Mouse (Mus musculus) thymus, postnatal 10 days (tissue): ENCODE results near the gene D930048N14Rik.
A peak's percentile ranks its signal among the peaks of the same experiment; 100 is the strongest.
"Not testable (repeated sequence)": the region's sequence is repeated elsewhere in the genome, so short reads cannot be mapped to it uniquely, and the experiment has no call there.

Experiments
- DNase-seq, 2 experiments: peaks; one replicate each; pipeline ENCODE4 v3.0.0; 2021; ENCODE audit warnings: low spot score in 2 of 2

Gene D930048N14Rik

DNA sequence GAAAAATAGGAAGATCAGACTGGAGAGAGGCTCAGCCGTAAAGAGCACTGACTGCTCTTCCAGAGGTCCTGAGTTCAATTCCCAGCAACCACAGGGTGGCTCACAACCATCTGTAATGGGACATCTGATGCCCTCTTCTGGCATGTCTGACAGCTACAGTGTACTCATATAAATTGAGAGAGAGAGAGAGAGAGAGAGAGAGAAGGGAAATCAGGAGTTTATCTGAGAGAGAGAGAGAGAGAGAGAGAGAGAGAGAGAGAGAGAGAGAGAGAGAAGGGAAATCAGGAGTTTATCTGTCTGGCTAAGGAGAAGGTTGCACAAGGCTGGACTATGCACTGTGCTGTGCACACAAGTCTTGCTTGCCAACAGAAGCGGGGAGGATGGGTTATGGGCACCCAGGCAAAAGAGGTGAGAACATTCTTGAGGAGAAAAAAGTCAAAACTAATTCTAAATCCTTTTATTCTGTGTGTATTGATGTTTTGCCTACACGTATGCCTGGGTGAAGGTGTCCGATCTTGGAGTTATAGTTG is 2.2 kb downstream of the D930048N14Rik start:
- DNase-seq: no peak

DNA sequence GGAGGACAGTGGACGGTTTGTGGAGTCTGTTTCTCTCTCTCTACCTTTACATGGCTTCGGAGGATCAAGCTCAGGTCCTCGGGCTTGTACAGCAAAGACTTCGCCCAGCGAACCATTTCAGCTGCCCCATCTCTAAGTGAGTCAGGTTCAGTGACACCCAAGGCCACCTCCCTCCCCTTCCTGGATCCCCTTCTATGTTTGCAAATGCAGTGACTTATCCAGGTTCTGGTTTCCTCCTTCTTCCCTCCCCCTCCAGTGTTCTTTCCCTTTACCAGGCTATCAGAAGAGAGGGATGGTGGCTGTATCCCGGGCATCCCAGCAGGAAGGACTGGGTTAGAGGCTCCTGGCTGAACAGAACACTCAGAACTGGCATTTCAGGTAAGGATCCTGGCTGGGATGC is 3.0 kb downstream of the D930048N14Rik start:
- DNase-seq: no peak

DNA sequence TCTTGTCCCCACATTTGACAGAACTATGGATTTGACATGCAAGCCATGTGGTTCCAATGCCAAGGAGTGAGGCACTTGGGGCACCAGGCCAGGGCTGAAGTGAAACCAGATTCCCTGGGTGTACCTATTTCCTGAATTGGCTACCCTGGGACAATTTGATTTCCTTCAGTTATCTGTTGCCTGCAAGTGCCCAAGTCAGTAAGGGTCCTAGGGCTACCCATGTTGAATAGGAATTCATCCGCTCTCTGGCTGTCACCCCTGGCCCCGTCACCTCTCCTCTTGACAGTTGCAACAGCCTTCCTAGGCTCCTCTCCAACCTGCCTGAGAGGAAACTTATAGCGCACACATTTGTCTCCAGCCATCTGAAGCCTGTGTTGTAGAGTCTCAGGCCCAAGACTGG is 4.1 kb downstream of the D930048N14Rik start:
- DNase-seq: no peak

DNA sequence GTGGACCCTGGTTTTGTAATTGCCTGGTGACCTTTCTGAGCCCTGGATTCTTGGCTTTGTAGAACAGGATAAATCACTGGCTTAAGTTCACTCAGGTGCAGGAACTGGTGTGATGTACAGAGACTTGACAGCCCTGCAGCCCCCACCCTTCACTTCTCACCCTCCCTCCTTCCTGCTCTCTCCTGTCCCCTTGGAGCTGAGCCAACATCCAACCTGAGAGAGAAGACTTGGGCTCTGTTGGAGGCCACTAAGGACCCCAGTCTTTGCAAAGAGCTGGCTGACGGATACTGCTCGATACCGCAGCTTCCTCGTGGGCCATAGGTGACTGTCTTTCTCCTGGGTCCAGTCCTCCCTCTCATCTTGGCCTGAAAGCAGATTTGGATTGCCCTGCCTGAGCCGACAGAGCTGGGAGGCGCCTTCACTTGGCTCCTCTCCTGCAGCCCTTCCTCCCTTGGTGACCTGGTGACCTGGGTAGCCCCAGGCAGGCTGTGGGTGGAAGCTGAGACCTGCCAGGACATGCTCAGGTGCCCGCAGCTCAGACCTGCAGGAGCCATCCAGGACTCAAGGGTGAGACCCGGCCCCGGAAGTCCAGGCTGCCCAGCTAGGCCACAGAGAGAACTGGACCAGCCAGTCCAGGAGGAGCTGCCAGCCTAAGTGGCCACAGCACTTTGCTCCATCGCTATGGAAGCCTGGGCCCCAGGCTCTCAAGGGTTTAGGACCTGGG is 6.2 kb downstream of the D930048N14Rik start:
- DNase-seq: no peak

DNA sequence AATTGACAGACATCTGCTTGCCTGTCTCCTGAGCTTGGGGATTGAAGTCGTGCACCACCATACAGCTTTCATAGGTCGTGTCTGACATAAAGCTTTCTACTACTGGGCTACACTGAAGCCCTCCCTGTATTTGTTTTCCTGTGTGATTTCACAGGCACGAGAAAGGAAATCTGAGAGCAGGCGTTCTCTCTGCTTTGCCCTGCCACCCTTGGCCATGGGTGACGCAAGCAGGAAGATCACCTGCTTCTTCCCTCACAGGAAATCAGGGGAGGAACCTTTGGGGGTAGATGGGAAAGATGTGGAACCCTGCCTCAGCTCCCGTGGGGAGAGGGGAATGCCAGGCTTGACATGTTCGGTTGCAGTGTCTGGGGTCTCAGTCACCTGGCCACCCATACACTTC is 7.5 kb downstream of the D930048N14Rik start:
- DNase-seq: no peak

DNA sequence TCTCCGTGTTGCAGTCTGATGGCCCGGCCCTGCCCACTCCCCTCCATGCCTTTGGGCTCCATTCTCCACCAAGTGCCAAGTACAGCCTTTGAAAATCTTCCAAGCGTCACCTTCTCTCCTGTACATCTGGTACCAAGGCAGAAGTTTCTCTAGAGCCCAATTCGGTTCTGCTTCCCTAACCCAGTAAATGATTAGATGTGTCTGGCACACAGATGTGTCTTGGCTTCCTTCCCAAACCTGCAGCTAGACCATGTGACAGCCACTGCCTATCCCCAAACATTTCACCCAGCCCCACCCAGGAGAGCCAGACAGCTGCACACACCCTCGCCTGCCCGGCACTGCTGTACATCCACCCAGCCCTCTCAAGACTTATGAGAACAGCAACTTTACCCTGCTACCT is 8.0 kb downstream of the D930048N14Rik start:
- no peak for DNase-seq

DNA sequence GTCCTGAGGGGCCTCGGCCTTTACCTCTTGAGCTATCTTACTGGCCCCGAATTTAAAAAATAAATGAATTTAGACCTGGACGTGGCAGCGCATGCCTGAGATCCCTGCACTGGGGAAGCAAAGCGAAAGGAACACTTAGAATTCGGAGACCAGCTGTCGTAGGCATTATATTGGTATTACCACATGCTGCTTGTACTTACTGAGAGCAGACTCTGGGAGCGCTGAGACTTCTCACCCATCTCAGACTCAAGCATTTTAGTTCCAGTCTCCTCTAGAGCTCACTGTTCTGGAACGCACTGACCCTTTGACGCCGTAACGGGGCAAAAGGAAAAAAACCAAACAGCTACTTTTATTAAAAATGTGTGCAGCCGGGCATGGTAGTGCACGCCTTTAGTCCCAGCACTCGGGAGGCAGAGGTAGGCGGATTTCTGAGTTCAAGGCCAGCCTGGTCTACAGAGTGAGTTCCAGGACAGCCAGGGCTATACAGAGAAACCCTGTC is 11.2 kb downstream of the D930048N14Rik start:
- DNase-seq: no peak

DNA sequence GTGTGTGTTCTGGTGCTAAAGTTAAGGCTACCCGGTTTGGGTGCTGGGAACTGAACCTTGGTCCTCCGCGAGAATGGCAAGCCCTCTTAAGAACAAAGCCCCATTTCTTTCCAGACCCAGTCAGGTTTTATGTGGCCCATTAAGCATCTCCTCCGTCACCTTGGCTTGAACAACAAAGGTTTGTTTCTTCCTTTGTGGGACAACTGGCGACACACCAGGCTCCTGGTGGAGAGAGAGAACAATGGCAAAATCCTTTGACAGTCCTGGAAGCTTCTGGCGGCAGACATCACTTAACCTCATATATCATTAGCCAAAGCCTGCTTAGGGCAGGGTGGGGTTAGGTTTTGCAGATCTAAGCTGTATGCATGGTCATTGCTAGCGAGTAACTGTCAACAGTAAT is 11.9 kb downstream of the D930048N14Rik start:
- DNase-seq: no peak

DNA sequence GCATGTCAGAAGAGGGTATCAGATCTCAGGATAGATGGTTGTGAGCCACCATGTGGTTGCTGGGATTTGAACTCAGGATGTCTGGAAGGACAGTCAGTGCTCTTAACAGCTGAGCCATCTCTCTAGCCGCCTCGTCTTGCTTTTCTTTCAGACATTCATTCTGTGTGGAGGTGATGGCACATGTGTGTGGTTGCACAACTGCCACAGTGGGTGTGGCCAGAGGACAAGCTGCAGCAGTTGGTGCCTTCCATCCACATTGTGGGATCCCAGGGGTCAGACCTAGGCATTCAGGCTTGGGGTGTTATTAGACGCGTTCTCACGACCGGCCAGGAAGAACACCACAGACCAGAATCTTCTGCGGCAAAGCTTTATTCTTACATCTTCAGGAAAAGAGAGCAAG is 14.0 kb downstream of the D930048N14Rik start:
- not testable (repeated sequence) for DNase-seq

DNA sequence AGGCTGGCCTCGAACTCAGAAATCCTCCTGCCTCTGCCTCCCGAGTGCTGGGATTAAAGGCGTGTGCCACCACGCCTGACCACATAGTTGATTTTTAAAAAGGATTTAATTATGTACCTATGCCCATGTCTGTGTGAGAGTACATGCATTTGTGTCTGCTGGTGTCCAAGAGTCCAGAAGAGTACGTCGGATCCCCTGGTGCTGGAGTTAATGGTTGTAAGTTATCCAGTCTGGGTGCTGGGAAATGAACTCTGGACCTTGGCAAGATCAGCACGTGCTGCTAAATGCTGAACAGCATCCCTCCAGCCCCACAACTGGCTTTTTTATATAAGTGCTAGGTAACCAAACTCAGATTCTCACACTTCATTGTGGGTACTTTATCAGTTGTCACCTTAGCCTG is 20.1 kb downstream of the D930048N14Rik start:
- no peak for DNase-seq

DNA sequence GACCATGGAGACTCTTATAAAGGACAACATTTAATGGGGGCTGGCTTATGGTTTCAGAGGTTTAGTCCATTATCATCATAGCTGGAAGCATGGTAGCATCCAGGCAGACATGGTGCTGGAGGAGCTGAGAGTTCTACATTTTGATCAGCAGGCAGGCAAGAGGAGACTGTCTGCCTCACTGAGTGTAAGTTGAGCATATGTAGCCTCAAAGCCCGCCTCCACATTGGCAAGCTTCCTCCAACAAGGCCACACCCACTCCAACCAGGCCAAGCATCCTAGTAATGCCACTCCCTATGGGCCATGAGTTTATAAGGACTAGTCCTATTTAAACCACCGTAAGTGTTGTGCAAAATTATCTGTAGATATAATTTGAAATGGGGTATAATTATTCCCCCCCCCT is 20.6 kb downstream of the D930048N14Rik start:
- DNase-seq: no peak

DNA sequence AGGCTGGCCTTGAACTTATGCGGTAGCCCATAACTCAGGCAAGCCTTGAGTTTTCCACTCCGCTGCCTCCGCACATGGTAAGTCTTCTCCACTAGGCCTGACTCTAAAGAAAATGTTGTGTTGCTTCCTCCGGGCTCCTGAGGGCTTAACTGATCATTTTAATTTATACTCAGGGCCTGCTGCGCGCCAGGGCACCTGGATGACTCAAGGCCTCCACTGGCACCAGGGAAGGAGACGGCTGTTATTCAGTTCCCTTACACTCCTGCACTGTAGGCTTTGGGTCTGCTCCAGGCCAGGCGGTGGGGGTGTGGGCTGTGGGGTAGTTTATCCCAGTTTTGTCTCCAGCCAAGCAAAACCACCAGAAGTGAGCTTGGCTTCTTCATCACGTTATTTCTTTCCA is 22.5 kb downstream of the D930048N14Rik start:
- DNase-seq: no peak

DNA sequence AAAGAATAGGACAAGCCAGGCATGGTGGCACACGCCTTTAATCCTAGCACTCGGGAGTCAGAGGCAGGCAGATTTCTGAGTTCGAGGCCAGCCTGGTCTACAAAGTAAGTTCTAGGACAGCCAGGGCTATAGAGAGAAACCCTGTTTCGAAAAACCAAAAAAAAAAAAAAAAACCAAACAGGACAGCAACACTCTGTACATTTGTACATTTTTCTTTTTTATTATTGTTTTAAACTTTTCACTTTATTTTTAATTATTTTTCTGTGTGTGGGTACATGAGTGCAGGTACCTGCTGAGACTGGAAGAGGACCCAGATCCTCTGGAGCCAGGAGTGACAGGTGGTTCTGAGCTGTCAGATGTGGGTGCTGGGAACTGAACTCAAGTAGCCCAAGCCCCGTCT is 24.6 kb downstream of the D930048N14Rik start:
- no peak for DNase-seq

DNA sequence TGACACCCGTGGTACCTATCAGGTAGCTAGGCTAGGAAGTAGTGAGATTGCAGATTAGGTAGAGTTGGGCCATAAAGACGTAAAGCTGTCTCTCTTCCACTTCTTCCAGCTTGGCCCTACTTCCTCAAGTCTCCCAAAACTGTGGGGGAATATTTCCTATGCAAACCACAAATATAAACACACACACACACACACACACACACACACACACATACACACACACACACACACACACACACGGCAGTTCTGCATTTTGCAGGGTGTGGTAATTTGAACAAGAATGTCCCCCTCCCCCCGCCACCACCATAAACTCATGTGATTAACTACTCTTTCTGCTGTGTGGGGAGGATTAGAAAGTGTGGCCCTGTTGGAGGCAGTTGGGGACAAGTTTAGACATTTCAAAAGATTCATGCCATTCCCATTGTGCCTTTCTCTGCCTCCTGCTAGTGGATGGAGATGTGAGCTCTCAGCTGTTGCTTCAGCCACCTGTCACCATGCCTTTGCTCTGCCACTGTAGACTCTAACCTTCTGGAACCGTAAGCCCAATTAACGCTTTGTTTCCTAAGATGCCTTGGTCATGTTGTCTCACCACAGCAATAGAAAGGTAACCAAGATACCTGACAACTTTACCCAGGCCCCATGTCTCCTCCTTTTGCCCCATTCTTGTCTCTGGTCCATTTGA is 27.1 kb downstream of the D930048N14Rik start:
- no peak for DNase-seq

DNA sequence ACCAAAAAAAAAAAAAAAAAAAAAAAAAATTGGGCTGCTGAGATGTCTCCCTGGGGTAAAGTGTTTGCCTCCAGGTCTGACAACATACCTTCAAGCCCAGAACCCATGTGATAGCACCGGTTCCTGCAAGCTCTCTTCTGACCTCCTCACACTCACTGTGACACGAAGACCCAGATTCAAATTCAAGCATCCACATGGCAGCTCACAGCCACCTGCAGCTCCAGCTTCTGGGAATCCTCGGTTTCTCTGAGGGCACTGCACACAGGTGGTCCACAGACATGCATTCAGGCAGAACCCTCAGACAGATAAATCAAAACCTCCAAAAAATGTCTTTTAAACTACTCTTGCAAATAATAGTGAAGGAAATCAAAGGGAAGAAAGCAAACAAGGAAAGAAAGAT is 28.7 kb downstream of the D930048N14Rik start:
- no peak for DNase-seq

DNA sequence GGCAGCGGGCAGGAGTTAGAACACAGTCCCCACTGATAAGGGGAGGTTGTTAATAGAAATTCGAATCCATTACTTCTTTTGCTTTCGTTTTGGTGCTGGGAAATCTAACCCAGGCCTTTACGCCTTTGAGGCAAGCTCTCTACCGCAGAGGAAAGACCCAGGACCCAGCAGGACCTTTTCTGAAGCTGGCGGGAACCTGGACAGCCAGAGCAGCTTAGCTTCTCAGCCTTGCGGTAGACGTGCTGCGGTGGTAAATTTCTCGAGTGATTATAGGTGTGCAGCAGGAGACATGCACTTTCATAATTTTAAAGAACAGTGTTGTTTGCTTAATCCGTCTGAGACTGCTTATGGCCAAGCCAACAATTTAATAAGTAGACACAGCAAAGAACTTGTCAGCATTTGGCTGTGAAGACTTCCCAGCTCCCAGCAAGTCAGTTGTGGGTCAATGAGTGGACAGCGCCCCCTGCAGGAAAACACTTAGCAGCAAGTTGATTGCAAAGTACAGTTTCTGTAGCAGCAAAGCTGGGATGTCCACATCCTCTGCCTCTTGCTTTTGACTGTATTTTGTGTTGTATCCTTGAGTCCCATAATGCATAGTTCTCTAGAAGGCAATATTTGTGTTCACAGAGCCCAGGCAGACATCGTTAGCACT is 30.7 kb downstream of the D930048N14Rik start:
- peak; percentile 76 to 94 for DNase-seq

DNA sequence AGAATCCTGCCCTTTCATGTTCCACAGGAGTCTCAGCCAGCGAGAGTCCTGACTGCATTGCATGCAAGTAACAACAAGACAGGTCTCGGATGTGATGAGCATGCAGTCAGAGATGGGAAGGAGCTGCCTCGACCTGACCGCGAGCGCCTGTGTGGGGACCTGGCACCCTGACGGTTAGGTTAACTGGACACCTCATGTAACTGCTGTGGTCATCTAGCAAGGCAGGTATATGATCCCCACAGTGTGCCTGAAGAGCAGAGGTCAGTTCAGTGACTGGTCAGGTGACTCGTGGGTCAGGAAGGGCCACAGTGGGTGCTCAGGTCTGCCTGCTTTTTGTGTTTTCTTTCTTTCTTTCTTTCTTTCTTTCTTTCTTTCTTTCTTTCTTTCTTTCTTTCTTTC is 31.2 kb downstream of the D930048N14Rik start:
- no peak for DNase-seq

DNA sequence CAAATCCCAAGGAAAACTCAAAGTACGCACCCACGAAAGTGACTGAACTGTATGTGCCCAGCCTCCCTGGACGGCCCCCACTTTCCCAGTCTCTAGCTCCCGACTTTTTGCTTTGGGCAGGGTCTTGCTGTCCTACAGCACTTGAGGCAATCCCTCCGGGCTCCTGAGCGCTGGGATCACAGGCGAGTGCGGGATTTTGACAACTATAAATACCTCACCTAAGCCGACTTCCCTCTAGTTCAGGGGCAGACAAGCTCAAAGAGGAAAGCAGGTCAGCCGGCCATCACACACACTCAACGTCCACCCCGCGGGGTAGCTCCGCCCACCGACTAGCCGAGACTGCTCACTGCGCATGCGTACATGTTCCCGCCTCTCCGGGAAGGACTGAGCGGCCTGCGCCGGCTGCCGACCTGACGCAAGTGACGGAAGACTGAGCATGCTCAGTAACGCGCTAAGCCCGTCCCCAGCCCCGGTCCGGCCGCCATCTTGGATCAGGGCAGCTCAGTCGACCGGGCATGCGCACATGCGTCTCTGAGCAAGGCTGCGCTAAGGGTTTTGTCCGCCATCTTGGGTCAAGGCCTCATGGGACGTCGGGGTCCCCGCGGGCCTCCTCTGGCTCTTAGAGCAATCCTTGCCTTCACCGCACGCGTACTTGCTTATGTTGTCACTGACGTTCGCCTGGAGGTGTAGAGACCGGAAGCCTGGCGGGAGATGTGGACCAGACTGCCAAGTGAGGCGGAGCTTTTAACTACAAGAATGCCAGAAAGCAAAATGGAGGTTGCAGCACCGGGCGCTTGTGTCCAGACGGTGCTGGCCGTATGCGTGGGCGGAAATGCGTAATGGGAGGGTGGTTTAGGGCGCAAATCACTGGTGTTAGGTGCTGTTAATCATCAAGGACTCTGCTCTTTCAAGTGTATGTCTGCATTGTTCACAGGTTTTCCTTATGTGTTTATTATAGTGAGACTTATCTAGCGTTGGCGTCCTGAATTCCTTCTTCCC is 37.9 kb downstream of the D930048N14Rik start, which contains the start of gene 0610009B22Rik:
TSS of gene 0610009B22Rik (minus strand) at position 545 of the 999 bp plus-strand sequence.
- DNase-seq: peak; percentile 99 to 100

DNA sequence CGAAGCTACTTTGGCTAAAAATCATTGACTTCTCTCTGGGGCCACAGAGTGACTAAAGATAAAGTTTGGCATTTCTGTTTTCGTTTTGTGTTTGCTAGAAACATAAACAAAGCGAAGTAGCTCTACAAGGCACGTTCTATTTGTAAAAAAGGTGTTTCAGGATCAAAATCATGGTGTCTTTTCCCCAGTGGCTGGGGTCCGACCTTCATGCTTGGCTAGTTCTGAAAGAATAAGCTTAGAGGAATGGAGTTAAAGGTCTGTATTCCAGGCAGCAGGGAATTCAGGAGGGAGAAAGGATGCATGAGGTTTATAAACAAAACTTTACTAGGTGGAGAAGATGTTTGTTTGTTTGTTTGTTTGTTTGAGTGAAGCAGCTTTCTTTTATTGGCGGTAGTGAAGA is 38.6 kb downstream of the D930048N14Rik start:
- no peak for DNase-seq

DNA sequence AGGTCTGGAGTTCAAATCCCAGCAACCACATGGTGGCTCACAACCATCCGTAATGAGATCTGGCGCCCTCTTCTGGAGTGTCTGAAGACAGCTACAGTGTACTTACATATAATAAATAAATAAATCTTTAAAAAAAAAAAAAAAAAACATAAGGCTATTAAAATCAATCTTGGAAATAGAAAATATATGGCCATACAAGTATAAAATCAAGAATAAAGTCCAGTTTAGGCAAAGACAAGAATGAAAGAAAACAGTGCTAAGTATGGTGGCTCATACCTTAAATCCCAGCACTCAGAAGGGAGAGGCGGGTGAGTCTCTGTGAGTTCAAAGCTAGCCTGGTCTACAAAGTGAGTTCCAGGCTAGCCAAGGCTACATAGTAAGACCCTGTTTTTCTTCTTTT is 39.8 kb downstream of the D930048N14Rik start:
- not testable (repeated sequence) for DNase-seq

DNA sequence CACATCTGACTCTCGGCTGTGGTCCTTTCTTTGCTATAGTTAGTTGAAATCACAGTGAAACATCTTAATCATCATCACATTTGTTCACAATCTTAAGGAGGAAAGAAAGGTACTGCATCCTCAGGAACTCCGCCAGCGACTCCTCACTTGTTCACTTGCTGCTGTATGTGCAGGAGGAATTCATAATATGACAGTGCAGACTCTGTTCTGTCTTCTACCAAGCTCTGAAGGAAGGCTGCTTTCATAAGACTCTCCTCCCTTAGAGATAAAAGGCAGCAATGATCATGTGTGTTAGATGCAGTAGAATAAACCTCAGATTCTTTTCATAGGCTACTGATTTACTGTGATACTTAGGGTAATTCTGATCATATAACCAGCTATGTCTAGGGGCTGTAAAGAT is 44.2 kb downstream of the D930048N14Rik start:
- no peak for DNase-seq
